In the genomic region with DNA sequence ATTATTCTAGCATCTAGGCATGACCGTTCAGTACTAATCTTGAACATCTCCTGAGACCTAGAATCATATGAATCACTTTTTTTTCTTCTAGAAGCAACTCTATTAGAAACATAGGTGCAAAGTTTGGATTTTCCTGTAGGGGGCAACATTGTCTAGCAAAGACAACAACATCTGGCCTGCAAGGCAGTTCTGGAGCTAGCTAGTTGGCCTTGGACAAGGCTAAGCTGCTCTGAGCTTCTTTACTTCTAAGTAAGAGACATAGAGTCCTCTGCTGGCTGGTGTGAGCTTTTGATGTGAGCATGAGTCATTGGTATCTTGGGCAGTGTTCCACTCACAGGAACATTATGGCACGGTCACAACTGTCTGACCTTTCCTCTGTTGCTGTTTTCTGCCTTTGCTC, we compare ENCODE assay signal across 8 mouse cellular contexts. TPM values are rescaled to one million over a fixed set of nuclear protein-coding genes. Genes with fewer than 3 reads are reported as not detected.
DNase-seq lines count a peak whose midpoint lies in the region; ATAC-seq and TF ChIP-seq lines count a peak whose summit lies in the region.

No protein-coding gene starts in this region.

- TF ChIP-seq EP300 in liver, postnatal 0 days (IDR thresholded peaks at IDR 0.05; ENCODE audit: low read depth) = no peak

- 0 out of 2 replicates have a peak, but pooled peaks have one; percentile 40 for ATAC-seq in liver, postnatal 0 days

- no peak for TF ChIP-seq POLR2A in brain, embryonic 14.5 days (IDR thresholded peaks at IDR 0.05; ENCODE audit: borderline replicate concordance, extremely low read depth, insufficient read depth, insufficient read length, poor library complexity, severe bottlenecking)
- no peak for TF ChIP-seq POLR2A in small intestine, adult 2 months (IDR thresholded peaks at IDR 0.05; ENCODE audit: low read depth, low read length)

- peak; percentile 70 for TF ChIP-seq CTCF in liver, postnatal 0 days (IDR thresholded peaks at IDR 0.05; ENCODE audit: low read depth)
- TF ChIP-seq CTCF in brain, embryonic 14.5 days (IDR thresholded peaks at IDR 0.05; ENCODE audit: borderline replicate concordance, extremely low read depth, insufficient read depth, insufficient read length) = no peak; the same call in 1 of the 2 replicates
- peak; percentile 40; the same call in 1 of the 2 replicates for TF ChIP-seq CTCF in small intestine, adult 2 months (IDR thresholded peaks at IDR 0.05; ENCODE audit: extremely low read depth, insufficient read length, insufficient replicate concordance, low read depth, low read length)

- H3K4me1 ChIP-seq in liver, postnatal 0 days (ENCODE audit: insufficient read depth) = peaks cover 4% of the 10 kb centered on the region
- peaks cover 2% of the 10 kb centered on the region; the same call in 1 of the 2 replicates for H3K4me1 ChIP-seq in small intestine, adult 2 months (ENCODE audit: control insufficient read depth, insufficient read depth, insufficient read length, low read length)
- H3K4me1 ChIP-seq in forebrain, embryonic 10.5 days = peaks cover 6% of the 10 kb centered on the region

- H3K27me3 ChIP-seq in liver, postnatal 0 days (ENCODE audit: insufficient read depth, low read length) = no peaks in the 10 kb centered on the region
- no peaks in the 10 kb centered on the region for H3K27me3 ChIP-seq in small intestine, adult 2 months (ENCODE audit: control insufficient read depth, insufficient read depth, low read length)
- H3K27me3 ChIP-seq in forebrain, embryonic 10.5 days (ENCODE audit: poor library complexity, severe bottlenecking) = no peaks in the 10 kb centered on the region

- H3K36me3 ChIP-seq in liver, postnatal 0 days (replicated peaks; ENCODE audit: insufficient read depth, low read length) = no peaks in the 10 kb centered on the region
- H3K36me3 ChIP-seq in small intestine, adult 2 months (ENCODE audit: control insufficient read depth, insufficient read depth, low read length) = peaks cover 3% of the 10 kb centered on the region; the same call in 1 of the 2 replicates
- H3K36me3 ChIP-seq in forebrain, embryonic 10.5 days (replicated peaks) = no peaks in the 10 kb centered on the region

- no peak overlapping the region for H3K27ac ChIP-seq in liver, postnatal 0 days (ENCODE audit: low read depth)
- H3K27ac ChIP-seq in small intestine, adult 2 months (ENCODE audit: insufficient read depth, low read depth, low read length) = no peak overlapping the region
- no peak overlapping the region for H3K27ac ChIP-seq in forebrain, embryonic 10.5 days

- peak; percentile 29 for DNase-seq in liver, postnatal 0 days
- DNase-seq in liver (no peak), MEL-GATA-1-ER (ENCODE audit: extremely low read depth, low read depth) (peak; percentile 48)
- peak; percentile 16 for DNase-seq in brain, embryonic 14.5 days (ENCODE audit: low read depth)
- DNase-seq in hindlimb bud, embryonic 11.5 days (ENCODE audit: extremely low spot score, low read depth, low spot score) = peak; percentile 57
- peak; percentile 69 to 87 for DNase-seq in left cerebral cortex, postnatal 14 days (ENCODE audit: low spot score in 2 of 2)
- DNase-seq in forebrain, embryonic 10.5 days (ENCODE audit: extremely low spot score, low spot score) = no peak

- H3K9ac ChIP-seq in liver, postnatal 0 days (replicated peaks) = no peak overlapping the region

- no peak overlapping the region for H3K4me3 ChIP-seq in liver, postnatal 0 days (ENCODE audit: low read depth, low read length)
- H3K4me3 ChIP-seq in small intestine, adult 2 months (ENCODE audit: low read depth, low read length) = no peak overlapping the region
- no peak overlapping the region for H3K4me3 ChIP-seq in forebrain, embryonic 10.5 days

- no peaks in the 10 kb centered on the region for H3K9me3 ChIP-seq in liver, postnatal 0 days (ENCODE audit: low read length)
- no peaks in the 10 kb centered on the region for H3K9me3 ChIP-seq in forebrain, embryonic 10.5 days

- 65% methylated on average over 2 of the region's 2 CpGs for WGBS in liver, postnatal 0 days (ENCODE audit: insufficient replicate concordance)
- WGBS in small intestine, adult 2 months = 53% methylated on average over 2 of the region's 2 CpGs
- 74% methylated on average over 2 of the region's 2 CpGs for WGBS in forebrain, embryonic 10.5 days

- intact Hi-C loops in left cerebral cortex, postnatal 14 days (cut with DNase I) = loop anchor here (5.0 kb wide), 6 partner anchors 52 to 378 kb away; a partner anchor contains a TSS

- no peak overlapping the region for H3K4me2 ChIP-seq in liver, postnatal 0 days (ENCODE audit: low read depth, low read length)

RNA-seq across cellular contexts. Expression of a gene that starts 18.8 kb away (rescaled TPM):
- polyA plus RNA-seq in liver, postnatal 0 days (2015; fragmentation: Nextera tagmentation; extraction: Ambion mirVana) = 0.51 TPM in 1 of 2 replicates, not detected in the other
- 0.30 and 0.49 TPM in 2 replicates for polyA plus RNA-seq in brain, embryonic 14.5 days (2012; rRNA removed)
- 10 to 100 TPM; 11.0 to 12.1 TPM for total RNA-seq in left cerebral cortex, postnatal 14 days (2021)
- polyA plus RNA-seq in small intestine, adult 2 months (2012; rRNA removed) = not detected in 2 replicates
- polyA plus RNA-seq in forebrain, embryonic 10.5 days (2016; fragmentation: Nextera tagmentation; extraction: Ambion mirVana) = 0.63 and 1.1 TPM in 2 replicates

RNA-seq across cellular contexts. Expression of a gene that starts 25.8 kb away (rescaled TPM):
- 18.6 and 20.5 TPM in 2 replicates for polyA plus RNA-seq in liver, postnatal 0 days (2015; fragmentation: Nextera tagmentation; extraction: Ambion mirVana)
- 2.0 and 2.7 TPM in 2 replicates for polyA plus RNA-seq in brain, embryonic 14.5 days (2012; rRNA removed)
- total RNA-seq in left cerebral cortex, postnatal 14 days (2021) = 1 to 10 TPM; 3.5 to 3.8 TPM
- polyA plus RNA-seq in small intestine, adult 2 months (2012; rRNA removed) = 12.4 and 17.6 TPM in 2 replicates
- 6.7 and 7.0 TPM in 2 replicates for polyA plus RNA-seq in forebrain, embryonic 10.5 days (2016; fragmentation: Nextera tagmentation; extraction: Ambion mirVana)

Comparison
In these comparisons a context has a peak if more than half of its experiments do, and no peak if none do; other contexts are left out.
1. DNase-seq: peak in liver, postnatal 0 days (single experiment), MEL-GATA-1-ER (single experiment), brain, embryonic 14.5 days (single experiment), hindlimb bud, embryonic 11.5 days (single experiment) and left cerebral cortex, postnatal 14 days (2 of 2); none in liver (single experiment) and forebrain, embryonic 10.5 days (single experiment).